Mouse (Mus musculus) urinary bladder, postnatal 10 days (tissue): Measurements from ENCODE around the gene Rc3h2.

Experiments used
- DNase-seq: peaks from one replicate; pipeline ENCODE4 v3.0.0; 2022; ENCODE audit warnings: low spot score

The Rc3h2 gene

GRCm38 (mm10) chr2:37338497-37339187, 84.1 kb downstream of the Rc3h2 start:
- DNase-seq, result no peak

DNA sequence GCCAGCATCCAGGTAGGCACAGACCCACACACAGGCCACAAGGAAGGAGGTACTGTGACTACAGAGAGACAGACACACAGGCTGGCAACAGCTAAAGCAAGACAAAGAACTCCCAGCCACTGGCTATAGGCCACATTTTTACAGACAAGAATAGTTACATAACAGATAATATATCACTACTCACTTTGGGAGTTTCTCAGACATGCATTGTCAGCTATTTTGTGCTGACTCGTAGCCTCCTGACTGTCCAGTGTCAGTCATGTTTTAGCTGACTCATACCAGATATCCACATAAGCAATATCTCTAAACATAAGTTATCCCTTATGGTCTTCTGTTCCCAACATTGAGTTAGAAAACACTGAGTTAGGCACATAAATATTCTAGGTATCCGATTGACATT, 89.4 kb downstream of the Rc3h2 start:
- no peak for DNase-seq

- DNase-seq, result no peak
Observed at GRCm38 (mm10) chr2:37326215-37326614, 96.5 kb downstream of the Rc3h2 start, which contains the start of gene Olfr368. Olfr368 (plus strand) TSS chr2:37326515.
